Mouse (Mus musculus) liver, embryonic 14.5 days (tissue): ENCODE results near the gene F2rl1.

Experiments used
- CTCF ChIP-seq: IDR thresholded peaks from 2 replicates; pipeline ENCODE4 v1.5.1; 2016; ENCODE audit warnings: antibody characterized with exemption, low read depth, control low read depth
- EP300 ChIP-seq: IDR thresholded peaks from 2 replicates; pipeline ENCODE4 v1.6.1; 2016; ENCODE audit warnings: antibody characterized with exemption, low read depth

DNA sequence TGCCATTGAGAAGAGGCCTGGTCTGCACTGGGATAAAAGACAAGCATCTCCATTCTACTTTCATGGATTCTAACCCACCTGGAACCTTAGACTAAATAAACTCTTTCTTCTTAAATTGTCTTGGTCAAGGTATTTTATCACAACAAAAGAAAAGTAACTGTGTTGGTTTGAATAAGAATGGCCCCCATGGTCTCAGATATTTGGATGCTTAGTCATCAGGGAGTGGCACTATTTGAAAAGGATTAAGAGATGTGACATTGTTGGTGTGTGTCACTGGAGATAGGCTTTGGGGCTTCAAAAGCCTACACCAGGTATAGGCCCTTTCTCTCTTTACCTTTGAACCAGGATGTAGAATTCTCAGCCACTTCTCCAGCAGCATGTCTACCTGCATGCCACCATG, 44.3 kb upstream of the F2rl1 start:
- TF ChIP-seq CTCF (no peak), EP300 (no peak)
